Mouse (Mus musculus) lung, postnatal 0 days (tissue): ENCODE measurements around the gene Cct2. TPM values are rescaled to one million over a fixed set of nuclear protein-coding genes. Genes with fewer than 3 reads are reported as not detected.

Experiments
- ATAC-seq: fragments of 200-750 bp; cut with Nextera tagmentation; 2 replicates; pipeline ENCODE4 v1.8.0; 2017; ENCODE audit warnings: moderate library complexity
- DNase-seq: peaks from one replicate; pipeline ENCODE4 v3.0.0-alpha.2; 2016; ENCODE audit warnings: low spot score
- H3K27ac ChIP-seq: fragments of 300-500 bp; sonication (generic); 2 replicates; pipeline ENCODE4 v1.5.1; 2014; ENCODE audit warnings: antibody characterized with exemption, mild to moderate bottlenecking, low read length, mixed read lengths
- H3K27me3 ChIP-seq: fragments of 300-500 bp; sonication (generic); replicated peaks from 2 replicates; pipeline ENCODE4 v1.6.1; 2014; ENCODE audit warnings: low read length, mixed read lengths; ENCODE audit not compliant: insufficient read depth
- H3K36me3 ChIP-seq: fragments of 300-500 bp; sonication (generic); 2 replicates; pipeline ENCODE4 v1.6.1; 2014; ENCODE audit warnings: low read length, mixed read lengths; ENCODE audit not compliant: insufficient read depth
- H3K4me1 ChIP-seq: fragments of 300-500 bp; sonication (generic); 2 replicates; pipeline ENCODE4 v1.6.1; 2014; ENCODE audit warnings: antibody characterized with exemption, low read depth, low read length, mixed read lengths; ENCODE audit not compliant: insufficient read depth
- H3K4me2 ChIP-seq: fragments of 300-500 bp; sonication (generic); replicated peaks from 2 replicates; pipeline ENCODE4 v1.6.1; 2014; ENCODE audit warnings: low read depth, mild to moderate bottlenecking, low read length, moderate library complexity, mixed read lengths
- H3K4me3 ChIP-seq: fragments of 300-500 bp; sonication (generic); 2 replicates; pipeline ENCODE4 v1.5.1; 2014; ENCODE audit warnings: low read depth, low read length
- H3K9ac ChIP-seq: fragments of 300-500 bp; sonication (generic); replicated peaks from 2 replicates; pipeline ENCODE4 v1.6.1; 2014; ENCODE audit warnings: low read depth, mild to moderate bottlenecking
- H3K9me3 ChIP-seq: fragments of 300-500 bp; sonication (generic); 2 replicates; pipeline ENCODE4 v1.6.1; 2016; ENCODE audit warnings: low read length, mixed read lengths
- CTCF ChIP-seq: IDR thresholded peaks from 2 replicates; pipeline ENCODE4 v1.5.1; 2016; ENCODE audit warnings: antibody characterized with exemption, mild to moderate bottlenecking
- EP300 ChIP-seq: IDR thresholded peaks from 2 replicates; pipeline ENCODE4 v1.6.1; 2016; ENCODE audit warnings: antibody characterized with exemption, mild to moderate bottlenecking, control low read depth
- WGBS: fragments of 180-500 bp; shearing (Covaris S2); extraction: QIAGEN DNeasy Blood & Tissue Kit; methylation state at CpG from one replicate; pipeline ENCODE4 v1.1.7; 2014; 5-methylcytosine and 5-hydroxymethylcytosine counted together
- polyA plus RNA-seq: library from polyadenylated mRNA; unstranded; fragments of >200 nt; fragmentation: Nextera tagmentation; extraction: Ambion mirVana; gene quantifications from 2 replicates; pipeline ENCODE4 v1.2.1, GENCODE M21; 2015

Cct2 gene
- polyA plus RNA-seq, 1 experiment from 2014 or later: 107 TPM

DNA sequence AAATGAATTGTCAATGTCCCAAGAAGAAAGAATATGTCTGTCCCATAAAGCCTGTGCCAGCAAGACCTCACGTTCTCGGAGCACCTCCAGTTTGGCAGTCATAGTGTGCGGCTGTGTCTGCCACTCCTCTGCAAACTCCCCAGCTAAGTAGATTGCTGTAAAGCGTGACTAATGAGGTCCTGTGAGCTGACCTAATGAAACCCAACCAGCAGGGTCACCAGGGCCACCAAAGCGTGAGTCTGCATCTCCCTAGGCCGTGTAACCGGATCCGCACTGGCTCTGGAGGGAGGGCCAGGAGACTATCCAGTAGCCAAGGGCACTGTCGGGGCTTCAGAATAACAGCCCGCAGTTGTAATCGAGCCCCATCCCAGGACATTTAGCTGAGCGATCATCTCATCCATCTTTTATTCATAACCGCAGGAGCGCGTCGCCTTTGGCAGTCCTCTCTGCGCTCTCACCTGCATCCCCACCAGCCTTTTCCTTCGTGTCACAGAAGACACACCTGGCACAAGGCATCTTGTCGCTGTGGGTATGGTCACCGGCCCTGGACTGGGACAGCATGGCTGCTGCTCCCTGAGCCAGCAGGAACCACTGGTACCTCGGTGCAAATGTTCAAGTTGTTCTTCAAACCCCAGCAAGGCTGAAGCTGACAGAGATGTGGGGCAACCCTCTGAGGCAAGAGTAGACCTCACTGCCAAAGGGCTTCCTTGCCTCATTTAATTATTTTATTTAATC, 42.4 kb downstream of the Cct2 start:
- DNase-seq (no peak), ATAC-seq (no peak)

DNA sequence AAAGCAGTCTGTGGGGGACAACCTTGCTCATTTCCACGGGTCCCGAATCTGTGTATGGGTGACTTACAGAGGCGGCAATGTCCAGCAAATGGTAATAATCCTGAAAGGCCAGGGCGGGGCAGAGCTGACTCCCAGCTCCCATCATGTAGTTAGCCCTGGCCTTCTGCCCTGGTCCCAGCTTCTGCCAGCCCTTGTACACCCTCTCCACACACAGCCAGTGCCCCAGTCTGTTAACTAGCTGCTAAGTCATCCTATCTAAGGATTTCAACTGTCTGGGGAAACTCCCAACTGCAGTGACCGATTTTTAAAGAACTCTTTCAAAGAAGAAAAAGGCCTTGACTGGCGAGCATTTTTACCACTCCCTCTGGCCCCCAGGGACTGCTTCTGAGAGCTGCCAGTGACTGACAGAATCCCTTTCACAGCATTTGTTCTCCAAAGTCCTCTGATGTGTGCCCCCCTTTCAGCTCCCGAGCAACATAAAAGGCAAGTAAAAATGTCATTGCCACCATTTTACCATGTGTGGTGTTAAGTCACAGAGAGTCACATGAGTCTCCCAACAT, 45.3 kb downstream of the Cct2 start:
- H3K4me3 ChIP-seq: no peak overlapping the region
- ATAC-seq (no peak), DNase-seq (no peak)
- H3K9me3 ChIP-seq: no peaks in the 10 kb centered on the region
- H3K36me3 ChIP-seq: no peaks in the 10 kb centered on the region
- H3K27me3 ChIP-seq: no peaks in the 10 kb centered on the region
- 0 out of 2 replicates have a peak, but pooled peaks cover 3% of the 10 kb centered on the region for H3K4me1 ChIP-seq
- H3K4me2 ChIP-seq: no peak overlapping the region
- TF ChIP-seq EP300: no peak
- WGBS: 70% methylated on average over 7 of the region's 7 CpGs
- H3K9ac ChIP-seq: no peak overlapping the region
- no peak overlapping the region for H3K27ac ChIP-seq

More for the DNA sequence above, 42.4 kb downstream of the Cct2 start:
- TF ChIP-seq CTCF: no peak
- no peak for TF ChIP-seq EP300
- Histone ChIP-seq H3K36me3 (no peaks in the 10 kb centered on the region), H3K27ac (no peak overlapping the region), H3K27me3 (no peaks in the 10 kb centered on the region), H3K4me1 (no peaks in the 10 kb centered on the region), H3K4me2 (no peak overlapping the region), H3K4me3 (no peak overlapping the region), H3K9ac (no peak overlapping the region), H3K9me3 (no peaks in the 10 kb centered on the region)
- 21% methylated on average over 21 of the region's 21 CpGs for WGBS

DNA sequence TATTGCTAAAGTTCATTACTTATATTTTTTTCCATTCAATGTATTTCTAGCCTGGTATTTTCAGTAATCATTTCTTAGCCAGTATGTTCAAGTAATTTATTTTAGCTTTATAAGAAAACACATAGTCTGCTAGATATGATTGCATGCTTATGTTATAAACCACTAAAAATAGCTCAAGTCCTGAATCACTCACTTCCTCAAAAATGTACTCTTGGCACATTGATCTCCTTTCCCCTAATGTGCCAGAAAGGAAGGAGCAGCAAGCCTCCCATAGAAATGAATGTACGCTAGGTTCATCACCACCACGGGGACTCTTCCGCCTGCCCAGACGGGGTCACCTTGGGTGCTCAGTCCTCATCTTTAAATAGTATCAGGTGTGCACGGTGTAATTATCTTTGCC, 49.0 kb downstream of the Cct2 start:
- H3K9me3 ChIP-seq: no peaks in the 10 kb centered on the region
- WGBS: 59% methylated on average over 5 of the region's 5 CpGs
- no peaks in the 10 kb centered on the region for H3K36me3 ChIP-seq
- DNase-seq (peak; percentile 63), ATAC-seq (peak; percentile 32; the same call in 1 of the 2 replicates)
- H3K4me3 ChIP-seq: no peak overlapping the region
- 0 out of 2 replicates have a peak, but pooled peaks cover 3% of the 10 kb centered on the region for H3K4me1 ChIP-seq
- H3K9ac ChIP-seq: no peak overlapping the region
- no peak overlapping the region for H3K27ac ChIP-seq
- H3K4me2 ChIP-seq: no peak overlapping the region
- no peaks in the 10 kb centered on the region for H3K27me3 ChIP-seq
- TF ChIP-seq EP300: no peak
- no peak for TF ChIP-seq CTCF

DNA sequence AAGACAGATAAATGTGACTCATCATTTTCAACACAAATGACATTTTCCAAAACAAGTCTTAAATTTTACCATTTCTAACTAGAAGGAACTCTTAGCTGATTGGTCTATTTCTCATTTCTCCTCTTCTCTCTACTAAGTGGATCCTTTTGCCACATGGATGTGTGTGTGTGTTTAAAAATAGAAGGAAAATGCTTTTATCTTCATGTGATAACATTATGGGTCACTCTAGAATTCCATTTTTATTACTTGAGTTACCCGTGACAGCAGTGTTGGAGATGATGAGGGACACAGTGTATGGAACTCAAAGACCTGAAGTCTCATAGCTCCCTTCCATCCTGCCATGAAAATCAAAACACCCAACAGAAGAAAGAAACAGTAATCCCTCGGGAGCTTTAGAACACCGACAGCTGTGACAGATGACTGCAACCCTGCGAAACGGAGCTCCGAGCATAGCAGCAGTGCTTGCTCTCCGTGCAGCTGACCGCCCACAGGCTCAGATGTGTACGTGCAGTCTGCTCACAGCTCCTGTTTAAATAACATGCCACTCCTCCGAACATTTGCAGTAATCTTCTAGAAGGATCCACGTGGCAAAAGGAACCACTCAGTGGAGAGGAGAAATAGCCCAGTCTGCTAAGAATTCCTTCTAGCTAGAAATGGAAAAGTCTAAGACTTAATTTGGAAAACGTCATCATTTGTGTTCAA, 49.8 kb downstream of the Cct2 start:
- H3K4me2 ChIP-seq: peak overlapping the region; percentile 29; the same call in 1 of the 2 replicates
- no peak overlapping the region for H3K9ac ChIP-seq
- 9% methylated on average over 12 of the region's 12 CpGs for WGBS
- H3K4me1 ChIP-seq: 0 out of 2 replicates have a peak, but pooled peaks cover 3% of the 10 kb centered on the region
- no peak overlapping the region for H3K27ac ChIP-seq
- DNase-seq: peak; percentile 84
- TF ChIP-seq CTCF: peak; percentile 60
- no peak for TF ChIP-seq EP300
- no peaks in the 10 kb centered on the region for H3K36me3 ChIP-seq
- peak; percentile 94 for ATAC-seq
- H3K4me3 ChIP-seq: no peak overlapping the region
- H3K9me3 ChIP-seq: no peaks in the 10 kb centered on the region
- H3K27me3 ChIP-seq: no peaks in the 10 kb centered on the region

DNA sequence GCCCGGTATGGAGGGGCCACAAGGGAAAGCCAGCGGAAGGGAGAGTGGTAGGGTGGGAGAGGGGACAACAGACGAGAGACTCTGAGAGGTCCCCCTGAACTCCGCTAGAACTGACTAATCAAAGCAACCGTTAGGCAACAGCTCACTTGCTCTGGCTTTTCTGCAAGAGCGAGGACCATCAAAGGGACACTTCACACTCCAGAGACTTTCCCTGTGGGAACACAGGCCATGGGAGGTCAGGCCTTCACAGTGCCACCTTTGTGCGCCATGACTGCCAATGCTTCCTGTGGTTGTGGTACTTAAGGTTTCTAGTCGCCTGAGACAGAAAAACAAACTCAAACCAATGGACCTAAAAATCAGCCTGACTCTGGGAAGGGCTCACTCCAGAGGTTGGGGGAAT, 52.6 kb downstream of the Cct2 start:
- 65% methylated on average over 8 of the region's 8 CpGs for WGBS
- Histone ChIP-seq H3K4me1 (0 out of 2 replicates have a peak, but pooled peaks cover 3% of the 10 kb centered on the region), H3K9me3 (no peaks in the 10 kb centered on the region), H3K27ac (no peak overlapping the region), H3K9ac (no peak overlapping the region), H3K4me2 (no peak overlapping the region), H3K4me3 (no peak overlapping the region), H3K27me3 (no peaks in the 10 kb centered on the region), H3K36me3 (no peaks in the 10 kb centered on the region)
- ATAC-seq: no peak
- no peak for TF ChIP-seq EP300
- TF ChIP-seq CTCF: no peak
- no peak for DNase-seq

DNA sequence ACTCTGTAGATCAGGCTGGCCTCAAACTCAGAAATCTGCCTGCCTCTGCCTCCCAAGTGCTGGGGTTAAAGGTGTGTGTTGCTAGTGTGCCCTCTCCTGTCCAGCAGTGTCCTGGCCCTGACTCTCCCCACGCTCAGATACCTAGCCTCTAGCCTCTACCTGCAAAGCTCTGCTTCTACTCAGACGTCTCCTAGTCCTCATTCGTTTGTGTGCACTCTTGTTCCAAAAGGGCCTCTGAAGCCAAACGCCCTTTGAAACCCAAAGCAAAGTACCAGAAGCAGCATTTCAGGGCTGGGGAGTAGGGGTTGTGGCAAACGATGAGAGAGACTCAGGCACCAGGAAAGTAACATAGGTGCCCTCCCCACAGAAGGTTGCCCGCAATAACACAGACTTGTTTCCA, 53.9 kb downstream of the Cct2 start:
- no peak for TF ChIP-seq CTCF
- TF ChIP-seq EP300: no peak
- Histone ChIP-seq H3K9me3 (no peaks in the 10 kb centered on the region), H3K4me2 (no peak overlapping the region), H3K27me3 (no peaks in the 10 kb centered on the region), H3K4me1 (0 out of 2 replicates have a peak, but pooled peaks cover 1% of the 10 kb centered on the region), H3K36me3 (no peaks in the 10 kb centered on the region), H3K27ac (no peak overlapping the region), H3K4me3 (no peak overlapping the region), H3K9ac (no peak overlapping the region)
- WGBS: 77% methylated on average over 6 of the region's 6 CpGs
- ATAC-seq (no peak), DNase-seq (no peak)
